Mouse (Mus musculus) midbrain, embryonic 11.5 days (tissue): ENCODE measurements around the gene Lancl3. TPM values are rescaled to one million over a fixed set of nuclear protein-coding genes. Genes with fewer than 3 reads are reported as not detected.
"Not testable (repeated sequence)": the region's sequence is repeated elsewhere in the genome, so short reads cannot be mapped to it uniquely, and the experiment has no call there.

Experiments used
- ATAC-seq: fragments of 200-750 bp; cut with Nextera tagmentation; 2 replicates; pipeline ENCODE4 v1.8.0; 2017; ENCODE audit warnings: moderate TSS enrichment, moderate library complexity; ENCODE audit not compliant: low FRiP score
- DNase-seq: peaks from one replicate; pipeline ENCODE4 v3.0.0; 2015; ENCODE audit warnings: low spot score; ENCODE audit errors: missing footprints
- H3K27ac ChIP-seq: fragments of 300-500 bp; sonication (generic); 2 replicates; pipeline ENCODE4 v1.5.1; 2014; ENCODE audit warnings: low read depth, low read length
- H3K27me3 ChIP-seq: fragments of 300-500 bp; sonication (generic); 2 replicates; pipeline ENCODE4 v1.6.1; 2014; ENCODE audit warnings: mild to moderate bottlenecking, low read length, moderate library complexity, mixed read lengths; ENCODE audit not compliant: control insufficient read depth, insufficient read depth
- H3K36me3 ChIP-seq: fragments of 300-500 bp; sonication (generic); 2 replicates; pipeline ENCODE4 v1.6.1; 2014; ENCODE audit warnings: mild to moderate bottlenecking, low read length, moderate library complexity, mixed read lengths; ENCODE audit not compliant: control insufficient read depth, insufficient read depth
- H3K4me1 ChIP-seq: fragments of 300-500 bp; sonication (generic); 2 replicates; pipeline ENCODE4 v1.6.1; 2014; ENCODE audit warnings: low read length; ENCODE audit not compliant: control insufficient read depth, insufficient read depth
- H3K4me2 ChIP-seq: fragments of 300-500 bp; sonication (generic); 2 replicates; pipeline ENCODE4 v1.6.1; 2014; ENCODE audit warnings: mild to moderate bottlenecking, moderate library complexity
- H3K4me3 ChIP-seq: fragments of 300-500 bp; sonication (generic); 2 replicates; pipeline ENCODE4 v1.5.1; 2014; ENCODE audit warnings: low read depth, low read length
- H3K9ac ChIP-seq: fragments of 300-500 bp; sonication (generic); 2 replicates; pipeline ENCODE4 v1.6.1; 2014; ENCODE audit warnings: low read length
- H3K9me3 ChIP-seq: fragments of 300-500 bp; sonication (generic); 2 replicates; pipeline ENCODE4 v1.6.1; 2016; ENCODE audit warnings: low read length; ENCODE audit not compliant: control insufficient read depth
- WGBS: fragments of 180-500 bp; shearing (Covaris S2); extraction: QIAGEN DNeasy Blood & Tissue Kit; methylation state at CpG from one replicate; pipeline ENCODE4 v1.1.7; 2014; 5-methylcytosine and 5-hydroxymethylcytosine counted together
- polyA plus RNA-seq: library from polyadenylated mRNA; unstranded; fragments of >200 nt; fragmentation: Nextera tagmentation; extraction: Ambion mirVana; gene quantifications from 2 replicates; pipeline ENCODE4 v1.2.1, GENCODE M21; 2014

Gene Lancl3
- polyA plus RNA-seq, 1 experiment from 2014 or later: 0.66 TPM

DNA sequence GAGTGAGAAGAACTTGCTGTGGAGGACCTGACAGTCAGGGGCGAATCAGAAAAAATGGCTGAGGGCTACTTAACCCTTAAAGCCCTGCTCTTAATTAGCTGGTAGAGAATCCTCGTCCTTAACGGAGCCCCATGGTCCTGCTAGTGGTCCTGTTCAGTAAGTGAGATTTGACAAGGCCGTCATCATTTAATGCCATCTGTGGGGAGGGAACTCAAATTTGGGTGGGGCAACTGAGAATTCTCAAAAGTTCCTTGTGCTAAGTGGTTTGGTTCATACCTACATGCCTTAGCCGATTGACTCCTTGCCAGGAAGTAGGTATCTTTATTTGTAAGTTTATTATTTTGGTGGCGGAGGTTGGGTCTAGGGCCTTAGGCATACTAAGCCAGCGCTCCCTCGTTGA, 74.6 kb downstream of the Lancl3 start:
- no peak overlapping the region for H3K27ac ChIP-seq
- no peak overlapping the region for H3K9ac ChIP-seq
- H3K9me3 ChIP-seq: no peaks in the 10 kb centered on the region
- 84% methylated on average over 8 of the region's 8 CpGs for WGBS
- DNase-seq (no peak), ATAC-seq (no peak)
- H3K4me3 ChIP-seq: no peak overlapping the region
- H3K36me3 ChIP-seq: no peaks in the 10 kb centered on the region
- H3K4me1 ChIP-seq: no peaks in the 10 kb centered on the region
- no peaks in the 10 kb centered on the region for H3K27me3 ChIP-seq
- H3K4me2 ChIP-seq: no peak overlapping the region

DNA sequence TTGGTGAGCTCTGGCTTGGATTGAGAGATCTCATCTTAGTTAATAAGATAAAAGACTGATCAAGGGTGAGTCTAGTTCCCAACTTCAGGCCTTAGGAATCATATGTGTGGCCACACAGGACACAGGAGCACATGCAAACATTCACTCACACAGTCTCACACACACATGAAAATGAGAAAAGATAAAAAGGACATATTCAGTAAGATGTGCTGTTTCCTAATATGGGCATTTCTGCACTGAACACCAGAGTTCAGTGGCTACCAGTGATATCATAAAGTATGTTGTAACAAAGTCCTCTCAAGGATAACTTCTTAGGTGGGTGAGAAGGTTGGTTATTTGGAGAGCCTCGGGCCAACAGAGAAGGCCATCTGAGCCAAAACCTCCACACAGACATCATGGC, 83.8 kb downstream of the Lancl3 start, which contains the start of gene H2al1m:
Gene H2al1m, plus strand, starts transcription at position 301 of the 400 bp plus-strand sequence.
- not testable (repeated sequence) for DNase-seq, H3K27me3 ChIP-seq, H3K4me2 ChIP-seq, H3K9ac ChIP-seq, ATAC-seq, H3K4me3 ChIP-seq, H3K36me3 ChIP-seq, H3K27ac ChIP-seq, H3K9me3 ChIP-seq, H3K4me1 ChIP-seq
- no CpG with 5 or more reads among the region's 1 CpGs for WGBS

- 88% methylated on average over 3 of the region's 4 CpGs for WGBS
- not testable (repeated sequence) for ATAC-seq, H3K4me1 ChIP-seq, H3K27me3 ChIP-seq, H3K9me3 ChIP-seq, DNase-seq, H3K4me2 ChIP-seq, H3K9ac ChIP-seq, H3K4me3 ChIP-seq, H3K27ac ChIP-seq, H3K36me3 ChIP-seq
These were observed 93.6 kb downstream of the Lancl3 start for GRCm38 (mm10) chrX:9293140-9293829.

DNA sequence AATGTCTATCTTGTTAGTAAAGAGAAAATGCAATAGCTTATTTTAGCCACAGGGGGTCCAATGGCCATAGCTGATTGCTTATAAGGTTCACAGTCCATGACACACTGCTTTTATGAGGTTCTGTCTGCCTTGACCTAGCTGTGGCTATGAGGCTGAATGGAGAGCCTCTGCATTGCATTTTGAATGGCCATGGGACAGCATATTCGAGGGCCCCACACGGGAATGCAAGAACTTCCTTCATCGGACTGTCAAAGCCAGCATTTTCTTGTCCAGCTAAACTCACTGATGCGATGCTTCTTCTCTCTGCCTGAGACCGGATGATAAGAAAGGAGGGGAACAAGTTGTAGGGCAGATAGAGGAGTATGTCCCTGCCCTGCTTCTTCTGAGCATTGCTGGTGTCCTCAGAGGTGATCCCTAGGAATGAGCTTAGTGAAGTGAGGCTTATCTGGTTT, 98.7 kb downstream of the Lancl3 start:
- H3K4me2 ChIP-seq: no peak overlapping the region
- no peaks in the 10 kb centered on the region for H3K9me3 ChIP-seq

DNA sequence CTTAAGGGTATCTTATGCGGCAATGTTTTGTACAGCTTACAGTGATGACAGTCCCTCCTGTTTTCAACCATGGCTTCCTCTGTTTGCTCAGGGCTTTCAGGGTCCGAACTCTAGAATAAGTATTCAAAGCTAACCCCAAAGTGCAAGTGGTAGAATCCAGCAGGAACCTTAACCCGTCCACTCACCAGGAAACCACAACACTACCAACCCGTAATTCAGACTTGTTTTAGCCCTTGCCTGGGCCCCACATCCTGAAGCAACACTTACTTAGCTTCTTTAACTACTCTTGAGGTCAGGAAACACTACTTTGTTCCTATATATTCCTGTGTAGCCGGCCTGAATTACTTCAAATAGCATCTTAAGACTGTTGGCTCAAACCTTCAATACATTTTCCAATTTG, 103.1 kb downstream of the Lancl3 start:
- no peak overlapping the region for H3K9ac ChIP-seq
- no peak for ATAC-seq

More for the DNA sequence above, 98.7 kb downstream of the Lancl3 start:
- H3K9ac ChIP-seq: no peak overlapping the region
- DNase-seq (no peak), ATAC-seq (no peak)
- H3K36me3 ChIP-seq: no peaks in the 10 kb centered on the region
- H3K27ac ChIP-seq: no peak overlapping the region
- no peaks in the 10 kb centered on the region for H3K4me1 ChIP-seq
- WGBS: 92% methylated on average over 5 of the region's 5 CpGs
- no peak overlapping the region for H3K4me3 ChIP-seq
- H3K27me3 ChIP-seq: no peaks in the 10 kb centered on the region

GRCm38 (mm10) chrX:9303455-9303854, 103.8 kb downstream of the Lancl3 start:
- no peak for DNase-seq
- H3K4me2 ChIP-seq: no peak overlapping the region
- ATAC-seq: no peak
- no peaks in the 10 kb centered on the region for H3K27me3 ChIP-seq
- H3K36me3 ChIP-seq: no peaks in the 10 kb centered on the region
- H3K4me1 ChIP-seq: no peaks in the 10 kb centered on the region
- 77% methylated on average over 1 of the region's 1 CpGs for WGBS
- no peak overlapping the region for H3K4me3 ChIP-seq
- no peak overlapping the region for H3K9ac ChIP-seq
- no peak overlapping the region for H3K27ac ChIP-seq
- H3K9me3 ChIP-seq: no peaks in the 10 kb centered on the region

More for the DNA sequence above, 103.1 kb downstream of the Lancl3 start:
- no peak overlapping the region for H3K4me2 ChIP-seq
- no peak overlapping the region for H3K4me3 ChIP-seq
- no peaks in the 10 kb centered on the region for H3K36me3 ChIP-seq
- no peak overlapping the region for H3K27ac ChIP-seq
- no peaks in the 10 kb centered on the region for H3K27me3 ChIP-seq
- WGBS: 80% methylated on average over 5 of the region's 5 CpGs
- no peaks in the 10 kb centered on the region for H3K4me1 ChIP-seq
- H3K9me3 ChIP-seq: no peaks in the 10 kb centered on the region
- DNase-seq: no peak

DNA sequence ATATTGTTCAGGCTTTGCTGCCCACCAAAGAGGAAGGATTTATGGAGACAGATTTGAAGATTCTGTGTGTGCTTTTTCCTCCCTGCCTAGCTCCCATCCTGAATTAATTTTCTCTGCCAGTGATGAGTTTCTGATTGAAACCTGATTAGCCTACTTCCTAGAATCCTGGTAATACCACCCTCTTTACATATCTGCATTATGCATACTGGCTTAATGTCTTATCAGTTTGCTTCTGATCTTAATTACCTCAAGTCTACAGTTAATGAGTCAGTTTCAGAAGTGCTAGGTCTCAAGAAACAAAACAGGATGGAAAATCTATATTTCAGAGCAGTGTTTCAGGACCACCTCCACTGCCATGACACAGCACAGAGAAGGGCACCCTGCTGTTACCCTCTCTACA, 116.8 kb downstream of the Lancl3 start:
- not testable (repeated sequence) for H3K4me2 ChIP-seq, H3K4me1 ChIP-seq, H3K9ac ChIP-seq, H3K9me3 ChIP-seq, H3K27me3 ChIP-seq, H3K4me3 ChIP-seq, H3K27ac ChIP-seq, H3K36me3 ChIP-seq, DNase-seq, ATAC-seq

Other genes with a start within 250 kb of the Lancl3 start
- not detected in 2 replicates for gene Fthl17b, start 236.9 kb upstream of the Lancl3 start, polyA plus RNA-seq
- gene Fthl17c, start 223.3 kb upstream of the Lancl3 start, polyA plus RNA-seq: not detected in 2 replicates
- gene Fthl17d, start 213.1 kb upstream of the Lancl3 start, polyA plus RNA-seq: not detected in 2 replicates
- not detected in 2 replicates for gene Fthl17e, start 166.4 kb upstream of the Lancl3 start, polyA plus RNA-seq
- not detected in 2 replicates for gene Fthl17f, start 136.9 kb upstream of the Lancl3 start, polyA plus RNA-seq
- gene 4930402K13Rik, start 95.3 kb upstream of the Lancl3 start, polyA plus RNA-seq: not detected in 2 replicates
- 0.72 TPM in 1 of 2 replicates, not detected in the other for gene Gm14862, start 57.0 kb downstream of the Lancl3 start, polyA plus RNA-seq
- 2.9 and 3.4 TPM in 2 replicates for gene Xk, start 72.9 kb downstream of the Lancl3 start, polyA plus RNA-seq
- gene H2al1m, start 83.9 kb downstream of the Lancl3 start, polyA plus RNA-seq: 0.46 TPM in 1 of 2 replicates, not detected in the other
- gene H2al1k, start 150.7 kb downstream of the Lancl3 start, polyA plus RNA-seq: not detected in 2 replicates